Mouse (Mus musculus) intestine, embryonic 16.5 days (tissue): ENCODE data around the gene Rhot2. TPM values are rescaled to one million over a fixed set of nuclear protein-coding genes. Genes with fewer than 3 reads are reported as not detected.
"Not testable (repeated sequence)": the region's sequence is repeated elsewhere in the genome, so short reads cannot be mapped to it uniquely, and the experiment has no call there.

ENCODE experiments used
- ATAC-seq: fragments of 200-750 bp; cut with Nextera tagmentation; 2 replicates; pipeline ENCODE4 v1.8.0; 2017; ENCODE audit warnings: moderate TSS enrichment, moderate library complexity
- H3K27ac ChIP-seq: fragments of 300-500 bp; sonication (generic); 2 replicates; pipeline ENCODE4 v1.5.1; 2014; ENCODE audit warnings: mild to moderate bottlenecking, low read length
- H3K27me3 ChIP-seq: fragments of 300-500 bp; sonication (generic); replicated peaks from 2 replicates; pipeline ENCODE4 v1.6.1; 2014; ENCODE audit warnings: low read length, control low read depth, mixed read lengths; ENCODE audit not compliant: control insufficient read depth, insufficient read depth
- H3K36me3 ChIP-seq: fragments of 300-500 bp; sonication (generic); 2 replicates; pipeline ENCODE4 v1.6.1; 2014; ENCODE audit warnings: low read length, control low read depth; ENCODE audit not compliant: control insufficient read depth, insufficient read depth
- H3K4me1 ChIP-seq: fragments of 300-500 bp; sonication (generic); 2 replicates; pipeline ENCODE4 v1.6.1; 2014; ENCODE audit warnings: low read length, control low read depth, mixed read lengths; ENCODE audit not compliant: control insufficient read depth, insufficient read depth
- H3K4me2 ChIP-seq: fragments of 300-500 bp; sonication (generic); 2 replicates; pipeline ENCODE4 v1.6.1; 2014; ENCODE audit warnings: low read depth, low read length, control low read depth
- H3K4me3 ChIP-seq: fragments of 300-500 bp; sonication (generic); 2 replicates; pipeline ENCODE4 v1.5.1; 2014; ENCODE audit warnings: mild to moderate bottlenecking, low read length
- H3K9ac ChIP-seq: fragments of 300-500 bp; sonication (generic); 2 replicates; pipeline ENCODE4 v1.6.1; 2014; ENCODE audit warnings: low read depth, low read length
- H3K9me3 ChIP-seq: fragments of 300-500 bp; sonication (generic); 2 replicates; pipeline ENCODE4 v1.6.1; 2016; ENCODE audit warnings: low read length, control low read depth; ENCODE audit not compliant: control insufficient read depth
- WGBS: fragments of 180-500 bp; shearing (Covaris S2); extraction: QIAGEN DNeasy Blood & Tissue Kit; methylation state at CpG from one replicate; pipeline ENCODE4 v1.1.7; 2014; 5-methylcytosine and 5-hydroxymethylcytosine counted together
- polyA plus RNA-seq: library from polyadenylated mRNA; unstranded; fragments of >200 nt; fragmentation: Nextera tagmentation; extraction: Ambion mirVana; gene quantifications from 2 replicates; pipeline ENCODE4 v1.2.1, GENCODE M21; 2015

Rhot2 gene
- polyA plus RNA-seq, 1 experiment from 2014 or later, result 23.2 TPM

GRCm38 (mm10) chr17:25876347-25876915, 31.8 kb upstream of the Rhot2 start:
- Histone ChIP-seq H3K27me3 (no peaks in the 10 kb centered on the region), H3K9ac (peak overlapping the region; percentile 75), H3K36me3 (peaks cover 8% of the 10 kb centered on the region; the same call in 1 of the 2 replicates), H3K4me3 (peak overlapping the region; percentile 74), H3K9me3 (no peaks in the 10 kb centered on the region), H3K4me1 (peaks cover 19% of the 10 kb centered on the region), H3K4me2 (peak overlapping the region; percentile 82), H3K27ac (no peak overlapping the region)
- 57% methylated on average over 10 of the region's 10 CpGs for WGBS
- ATAC-seq, result no peak

- Histone ChIP-seq H3K4me2 (peak overlapping the region; percentile 82), H3K27ac (peak overlapping the region; percentile 78)
- peak; percentile 95 for ATAC-seq
Observed at GRCm38 (mm10) chr17:25875171-25876136, 30.8 kb upstream of the Rhot2 start.

DNA sequence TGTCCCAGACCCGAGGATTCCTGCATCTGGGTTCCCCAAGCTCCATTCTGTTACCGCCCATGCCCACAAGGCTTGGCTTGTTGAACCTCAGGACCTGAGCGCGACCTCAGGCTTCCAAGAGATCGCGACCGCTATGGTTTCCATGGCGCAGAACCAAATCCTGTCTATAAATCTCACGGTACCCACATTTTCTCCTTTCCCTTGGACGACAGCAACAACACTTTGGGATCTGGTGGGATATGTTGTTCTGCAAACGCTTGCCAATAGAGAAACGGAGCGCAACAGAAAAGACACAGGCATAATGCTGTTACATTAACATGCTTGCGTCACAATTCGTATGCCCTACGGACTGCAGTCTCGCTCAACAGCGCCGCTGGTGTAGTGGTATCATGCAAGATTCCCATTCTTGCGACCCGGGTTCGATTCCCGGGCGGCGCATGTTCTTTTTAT, 30.1 kb upstream of the Rhot2 start, which contains the start of gene Mettl26:
Gene Mettl26 (plus strand): TSS at position 354 of the 450 bp plus-strand sequence.
- WGBS, result under 1% methylated on average over 25 of the region's 25 CpGs
- ATAC-seq, result peak; percentile 77

More at GRCm38 (mm10) chr17:25875171-25876136, 30.8 kb upstream of the Rhot2 start:
- Histone ChIP-seq H3K4me1 (peaks cover 19% of the 10 kb centered on the region), H3K9ac (peak overlapping the region; percentile 75), H3K36me3 (peaks cover 8% of the 10 kb centered on the region; the same call in 1 of the 2 replicates), H3K4me3 (peak overlapping the region; percentile 74), H3K9me3 (no peaks in the 10 kb centered on the region), H3K27me3 (no peaks in the 10 kb centered on the region)
- WGBS, result under 1% methylated on average over 59 of the region's 59 CpGs

DNA sequence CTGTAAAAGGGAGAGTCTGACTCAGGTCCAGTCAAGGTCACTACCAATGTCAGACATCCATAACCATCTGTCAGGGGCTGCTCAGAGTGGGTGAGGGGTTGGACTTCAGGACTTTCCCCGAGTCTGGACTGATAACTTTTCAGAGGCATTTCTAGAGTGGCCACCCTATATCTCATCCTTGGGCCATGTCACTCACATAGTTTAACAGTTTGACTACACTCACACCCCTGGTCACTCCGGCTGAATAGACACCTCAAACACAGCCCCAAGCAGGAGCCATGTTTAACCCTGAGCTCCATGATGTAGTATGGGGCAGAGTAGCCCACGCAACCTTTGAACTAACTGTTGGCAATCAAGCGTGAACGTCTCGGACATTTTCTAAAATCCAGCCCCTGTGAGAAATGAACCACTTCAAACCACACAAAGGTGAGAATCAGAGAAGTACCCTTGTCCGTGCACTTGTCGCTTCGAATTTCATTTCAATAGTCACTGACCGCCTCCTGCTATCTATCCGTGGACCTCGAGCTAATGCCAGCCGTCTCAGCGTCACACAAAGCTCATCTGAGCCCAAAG, 29.6 kb upstream of the Rhot2 start:
- WGBS, result 5% methylated on average over 14 of the region's 14 CpGs
- peak overlapping the region; percentile 82 for H3K4me2 ChIP-seq
- peak overlapping the region; percentile 75 for H3K9ac ChIP-seq
- peaks cover 8% of the 10 kb centered on the region; the same call in 1 of the 2 replicates for H3K36me3 ChIP-seq
- H3K9me3 ChIP-seq, result no peaks in the 10 kb centered on the region
- H3K4me1 ChIP-seq, result peaks cover 19% of the 10 kb centered on the region
- no peaks in the 10 kb centered on the region for H3K27me3 ChIP-seq
- peak overlapping the region; percentile 58 for H3K27ac ChIP-seq
- no peak for ATAC-seq
- peak overlapping the region; percentile 74 for H3K4me3 ChIP-seq

More for the DNA sequence above, 30.1 kb upstream of the Rhot2 start, which contains the start of gene Mettl26:
- Histone ChIP-seq H3K27me3 (no peaks in the 10 kb centered on the region), H3K4me1 (peaks cover 19% of the 10 kb centered on the region), H3K9me3 (no peaks in the 10 kb centered on the region), H3K27ac (peak within 1 kb of the TSS; percentile 78), H3K9ac (peak within 1 kb of the TSS; percentile 75), H3K4me3 (peak within 1 kb of the TSS; percentile 74), H3K36me3 (peaks cover 8% of the 10 kb centered on the region; the same call in 1 of the 2 replicates), H3K4me2 (peak within 1 kb of the TSS; percentile 82)

GRCm38 (mm10) chr17:25873405-25874147, 28.9 kb upstream of the Rhot2 start:
- WGBS, result 72% methylated on average over 11 of the region's 11 CpGs
- Histone ChIP-seq H3K4me1 (peaks cover 19% of the 10 kb centered on the region), H3K27ac (no peak overlapping the region), H3K36me3 (peaks cover 8% of the 10 kb centered on the region; the same call in 1 of the 2 replicates), H3K4me3 (no peak overlapping the region), H3K9ac (no peak overlapping the region), H3K4me2 (peak overlapping the region; percentile 82; the same call in 1 of the 2 replicates), H3K27me3 (no peaks in the 10 kb centered on the region), H3K9me3 (no peaks in the 10 kb centered on the region)
- ATAC-seq, result no peak

DNA sequence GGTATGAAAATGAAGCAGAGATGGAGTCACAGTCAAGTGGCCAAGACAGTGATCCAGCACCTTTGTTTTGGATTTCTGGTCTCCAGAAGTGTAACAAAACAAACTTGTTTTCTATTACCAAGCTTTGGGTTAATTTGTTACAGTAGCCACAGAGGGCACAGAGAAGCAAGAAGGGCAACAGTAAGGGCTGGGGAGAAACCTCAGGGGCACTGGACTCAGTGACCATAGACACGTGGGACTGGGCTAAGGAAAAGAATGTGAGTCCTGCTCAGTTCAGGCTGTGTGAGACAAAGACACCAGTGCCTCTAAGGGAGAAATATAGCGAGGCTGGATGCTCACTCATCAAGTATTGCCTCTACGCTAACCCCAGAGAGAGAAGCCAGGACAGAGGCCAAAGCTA, 28.0 kb upstream of the Rhot2 start:
- no peak overlapping the region for H3K4me2 ChIP-seq
- H3K36me3 ChIP-seq, result peaks cover 1% of the 10 kb centered on the region; the same call in 1 of the 2 replicates
- no peaks in the 10 kb centered on the region for H3K9me3 ChIP-seq
- WGBS, result 82% methylated on average over 3 of the region's 3 CpGs
- H3K4me3 ChIP-seq, result no peak overlapping the region
- H3K9ac ChIP-seq, result no peak overlapping the region
- no peaks in the 10 kb centered on the region for H3K27me3 ChIP-seq
- H3K4me1 ChIP-seq, result peaks cover 24% of the 10 kb centered on the region
- ATAC-seq, result no peak
- no peak overlapping the region for H3K27ac ChIP-seq

GRCm38 (mm10) chr17:25871566-25871965, 26.9 kb upstream of the Rhot2 start:
- not testable (repeated sequence) for H3K9me3 ChIP-seq, H3K9ac ChIP-seq, ATAC-seq, H3K36me3 ChIP-seq, H3K4me2 ChIP-seq, H3K27me3 ChIP-seq, H3K27ac ChIP-seq, H3K4me3 ChIP-seq
- H3K4me1 ChIP-seq, result peaks cover 23% of the 10 kb centered on the region

DNA sequence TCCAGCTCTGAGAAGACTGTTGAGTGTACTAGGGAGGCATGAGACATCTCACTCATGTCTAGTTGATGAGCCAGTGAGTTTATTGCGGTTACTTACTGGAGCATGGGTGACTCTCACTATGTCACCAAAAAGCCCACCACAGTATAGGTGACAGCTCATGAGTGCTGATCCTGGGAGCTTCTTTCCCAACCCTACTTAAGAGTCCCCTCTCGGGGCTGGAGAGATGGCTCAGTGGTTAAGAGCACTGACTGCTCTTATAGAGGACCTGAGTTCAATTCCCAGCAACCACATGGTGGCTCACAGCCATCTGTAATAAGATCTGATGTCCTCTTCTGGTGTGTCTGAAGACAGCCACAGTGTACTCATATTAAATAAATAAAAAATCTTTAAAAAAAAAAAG, 25.3 kb upstream of the Rhot2 start:
- Histone ChIP-seq H3K4me3 (no peak overlapping the region), H3K4me1 (peaks cover 23% of the 10 kb centered on the region), H3K9me3 (no peaks in the 10 kb centered on the region), H3K9ac (no peak overlapping the region), H3K4me2 (no peak overlapping the region), H3K27ac (no peak overlapping the region), H3K27me3 (no peaks in the 10 kb centered on the region), H3K36me3 (no peaks in the 10 kb centered on the region)
- no peak for ATAC-seq
- 81% methylated on average over 2 of the region's 2 CpGs for WGBS
